Mouse (Mus musculus) MEL (cell line): Measurements from ENCODE around the gene Pknox2. TPM values are rescaled to one million over a fixed set of nuclear protein-coding genes. Genes with fewer than 3 reads are reported as not detected.

Source experiments
- DNase-seq: peaks from one replicate; pipeline ENCODE4 v3.0.0; 2011; ENCODE audit warnings: low read depth, low spot score
- H3K27ac ChIP-seq: 2 replicates; pipeline ENCODE4 v1.5.1; 2012; ENCODE audit warnings: low read depth, mild to moderate bottlenecking, control low read depth, low read length, moderate library complexity; ENCODE audit not compliant: control insufficient read depth
- H3K27me3 ChIP-seq, 2 experiments: fragments of 150-350 bp in 1 of 2; sonication (generic) in 1 of 2; 2 replicates each; pipeline ENCODE4 v1.6.1; 2012; ENCODE audit warnings: low read length in 2 of 2, mild to moderate bottlenecking in 2 of 2, improper control_type of control experiment in 1 of 2, moderate library complexity in 1 of 2; ENCODE audit not compliant: insufficient read depth in 2 of 2, control insufficient read depth in 1 of 2
- H3K36me3 ChIP-seq, 2 experiments: 2 replicates each; pipeline ENCODE4 v1.6.1; 2012 to 2014; ENCODE audit warnings: low read length in 2 of 2, improper control_type of control experiment in 1 of 2, inconsistent platforms in 1 of 2, mild to moderate bottlenecking in 1 of 2; ENCODE audit not compliant: insufficient read depth in 2 of 2, control insufficient read depth in 1 of 2
- H3K4me1 ChIP-seq, 2 experiments: fragments of 150-350 bp in 1 of 2; sonication (generic) in 1 of 2; 2 replicates each; pipeline ENCODE4 v1.6.1; 2012; ENCODE audit warnings: low read length in 2 of 2, improper control_type of control experiment in 1 of 2, mild to moderate bottlenecking in 1 of 2; ENCODE audit not compliant: insufficient read depth in 2 of 2, control insufficient read depth in 1 of 2
- H3K4me3 ChIP-seq, 2 experiments: fragments of 150-350 bp in 1 of 2; sonication (generic) in 1 of 2; 2 replicates each; pipeline ENCODE4 v1.5.1; 2012; ENCODE audit warnings: low read depth in 2 of 2, low read length in 2 of 2, mild to moderate bottlenecking in 2 of 2, moderate library complexity in 2 of 2, control low read depth in 1 of 2, improper control_type of control experiment in 1 of 2; ENCODE audit not compliant: control insufficient read depth in 1 of 2, insufficient read depth in 1 of 2
- H3K79me2 ChIP-seq: 2 replicates; pipeline ENCODE4 v1.6.1; 2012; ENCODE audit warnings: mild to moderate bottlenecking, low read length, moderate library complexity; ENCODE audit not compliant: control insufficient read depth, poor library complexity, insufficient read depth
- H3K9ac ChIP-seq: 2 replicates; pipeline ENCODE4 v1.6.1; 2012; ENCODE audit warnings: low read depth, mild to moderate bottlenecking, control low read depth, low read length, moderate library complexity; ENCODE audit not compliant: control insufficient read depth, poor library complexity, severe bottlenecking
- H3K9me3 ChIP-seq: fragments of 150-350 bp; sonication (generic); replicated peaks from 2 replicates; pipeline ENCODE4 v1.6.1; 2012; ENCODE audit warnings: mild to moderate bottlenecking, low read length, improper control_type of control experiment, moderate library complexity; ENCODE audit not compliant: insufficient read depth
- E2F4 ChIP-seq: IDR thresholded peaks from 2 replicates; pipeline ENCODE4 v1.6.1; 2011; ENCODE audit warnings: low read depth, low read length, improper control_type of control experiment, borderline replicate concordance
- ELF1 ChIP-seq: IDR thresholded peaks from 2 replicates; pipeline ENCODE4 v1.6.1; 2014; ENCODE audit warnings: low read depth, mild to moderate bottlenecking, inconsistent platforms, low read length, improper control_type of control experiment, moderate library complexity
- ETS1 ChIP-seq: IDR thresholded peaks from 2 replicates; pipeline ENCODE4 v1.6.1; 2012; ENCODE audit warnings: low read depth, mild to moderate bottlenecking, inconsistent platforms, low read length, improper control_type of control experiment, moderate library complexity
- GABPA ChIP-seq: IDR thresholded peaks from 2 replicates; pipeline ENCODE4 v1.6.1; 2012; ENCODE audit warnings: low read depth, mild to moderate bottlenecking, inconsistent platforms, low read length, improper control_type of control experiment, moderate library complexity
- GATA1 ChIP-seq: IDR thresholded peaks from 2 replicates; pipeline ENCODE4 v1.6.1; 2011; ENCODE audit warnings: low read depth, low read length, improper control_type of control experiment
- KAT2A ChIP-seq: conservative IDR thresholded peaks from 2 replicates; pipeline ENCODE4 v1.6.1; 2012; ENCODE audit warnings: low read depth, low read length, improper control_type of control experiment, inconsistent platforms
- MAFK ChIP-seq: IDR thresholded peaks from 2 replicates; pipeline ENCODE4 v1.6.1; 2011; ENCODE audit warnings: low read depth, mild to moderate bottlenecking, low read length, improper control_type of control experiment, borderline replicate concordance
- MEF2A ChIP-seq: IDR thresholded peaks from 2 replicates; pipeline ENCODE4 v1.6.1; 2014; ENCODE audit warnings: low read depth, mild to moderate bottlenecking, inconsistent platforms, low read length, improper control_type of control experiment; ENCODE audit not compliant: poor library complexity, insufficient replicate concordance, severe bottlenecking; ENCODE audit errors: extremely low read depth
- MXI1 ChIP-seq: IDR thresholded peaks from 2 replicates; pipeline ENCODE4 v1.6.1; 2011; ENCODE audit warnings: mild to moderate bottlenecking, low read depth, low read length, improper control_type of control experiment
- MYC ChIP-seq: IDR thresholded peaks from 2 replicates; pipeline ENCODE4 v1.6.1; 2011; ENCODE audit warnings: low read depth, mild to moderate bottlenecking, low read length, improper control_type of control experiment, moderate library complexity
- NELFE ChIP-seq: IDR thresholded peaks from 2 replicates; pipeline ENCODE4 v1.6.1; 2011; ENCODE audit warnings: low read depth, low read length, improper control_type of control experiment
- POLR2A ChIP-seq, 2 experiments: IDR thresholded peaks; 2 replicates each; pipeline ENCODE4 v1.6.1; 2011 to 2012; ENCODE audit warnings: low read length in 2 of 2, mild to moderate bottlenecking in 2 of 2, control low read depth in 1 of 2, improper control_type of control experiment in 1 of 2, low read depth in 1 of 2, moderate library complexity in 1 of 2; ENCODE audit not compliant: control insufficient read depth in 1 of 2, insufficient read depth in 1 of 2, poor library complexity in 1 of 2
- POLR2AphosphoS2 ChIP-seq: IDR thresholded peaks from 2 replicates; pipeline ENCODE4 v1.6.1; 2011; ENCODE audit warnings: low read length, improper control_type of control experiment
- POLR2AphosphoS5 ChIP-seq: IDR thresholded peaks from 2 replicates; pipeline ENCODE4 v1.6.1; 2012; ENCODE audit warnings: low read depth, borderline replicate concordance, mild to moderate bottlenecking, inconsistent platforms, low read length, moderate library complexity, mixed read lengths
- RAD21 ChIP-seq: IDR thresholded peaks from 2 replicates; pipeline ENCODE4 v1.6.1; 2011; ENCODE audit warnings: mild to moderate bottlenecking, low read depth, low read length, improper control_type of control experiment
- SIN3A ChIP-seq: IDR thresholded peaks from 2 replicates; pipeline ENCODE4 v1.6.1; 2012; ENCODE audit warnings: low read length, improper control_type of control experiment, inconsistent platforms
- TBP ChIP-seq: IDR thresholded peaks from 2 replicates; pipeline ENCODE4 v1.8.0; 2011; ENCODE audit warnings: low read depth, low read length, improper control_type of control experiment
- TCF12 ChIP-seq: IDR thresholded peaks from 2 replicates; pipeline ENCODE4 v1.6.1; 2014; ENCODE audit warnings: low read depth, mild to moderate bottlenecking, inconsistent platforms, low read length, improper control_type of control experiment, moderate library complexity
- ZMIZ1 ChIP-seq: IDR thresholded peaks from 2 replicates; pipeline ENCODE4 v1.6.1; 2012; ENCODE audit warnings: low read depth, mild to moderate bottlenecking, inconsistent platforms, low read length, improper control_type of control experiment, moderate library complexity
- ZNF384 ChIP-seq: IDR thresholded peaks from 2 replicates; pipeline ENCODE4 v1.6.1; 2012; ENCODE audit warnings: low read depth, mild to moderate bottlenecking, inconsistent platforms, low read length, improper control_type of control experiment
- polyA plus RNA-seq, 2 experiments: library from polyadenylated mRNA; stranded (reverse) in 1 of 2; unstranded in 1 of 2; fragments of >175 nt in 1 of 2; fragments of >200 nt in 1 of 2; gene quantifications; 2 replicates each; pipeline versions ENCODE4 v1.2.1 to v1.2.4; 2012; ENCODE audit warnings: low replicate concordance in 2 of 2, low read depth in 1 of 2; ENCODE audit not compliant: insufficient read length in 2 of 2, insufficient read depth in 1 of 2, missing spikeins in 1 of 2
- total RNA-seq: library from RNA; depleted of rRNA; stranded (reverse); fragments of 300-350 nt; gene quantifications from 2 replicates; pipeline ENCODE4 v1.2.3, GENCODE M21; 2012

The Pknox2 gene
- total and polyA plus RNA-seq, 3 experiments: not detected

- DNase-seq: no peak
- Histone ChIP-seq H3K36me3 (no peaks in the 10 kb centered on the region), H3K9ac (no peak overlapping the region), H3K9me3 (no peaks in the 10 kb centered on the region), H3K4me1 (no peaks in the 10 kb centered on the region), H3K79me2 (no peaks in the 10 kb centered on the region), H3K4me3 (no peak overlapping the region), H3K27me3 (peaks cover 0 to 4% of the 10 kb centered on the region in 2 experiments; a peak in 3 of 4 replicates), H3K27ac (no peak overlapping the region)
- no peak for TF ChIP-seq MEF2A
- TF ChIP-seq ETS1: no peak
- TF ChIP-seq SIN3A: no peak
- no peak for TF ChIP-seq TCF12
- TF ChIP-seq GATA1: no peak
- TF ChIP-seq GABPA: no peak
- TF ChIP-seq ELF1: no peak
- no peak for TF ChIP-seq MYC
- no peak for TF ChIP-seq POLR2AphosphoS5
- no peak for TF ChIP-seq MXI1
- TF ChIP-seq MAFK: no peak
- no peak for TF ChIP-seq ZMIZ1
Observed at GRCm38 (mm10) chr9:37101059-37101940, 45.9 kb downstream of the Pknox2 start.

GRCm38 (mm10) chr9:37099595-37099994 lies 47.6 kb downstream of the Pknox2 start:
- H3K79me2 ChIP-seq: no peaks in the 10 kb centered on the region
- H3K4me1 ChIP-seq: no peaks in the 10 kb centered on the region
- peaks cover 0 to 10% of the 10 kb centered on the region in 2 experiments; a peak in 3 of 4 replicates for H3K27me3 ChIP-seq
- no peaks in the 10 kb centered on the region for H3K9me3 ChIP-seq
- H3K4me3 ChIP-seq: no peak overlapping the region
- H3K9ac ChIP-seq: no peak overlapping the region
- H3K36me3 ChIP-seq: no peaks in the 10 kb centered on the region
- TF ChIP-seq ELF1 (no peak), POLR2A (IDR thresholded peaks at IDR 0.05; ENCODE audit: control insufficient read depth in 1 of 2, insufficient read depth in 1 of 2, low read depth in 1 of 2, low read length in 2 of 2, poor library complexity in 1 of 2) (no peak), TBP (no peak), E2F4 (no peak), NELFE (no peak), POLR2AphosphoS2 (no peak), POLR2AphosphoS5 (no peak), ZNF384 (no peak), KAT2A (no peak), MXI1 (no peak), RAD21 (no peak), ZMIZ1 (no peak), GABPA (no peak)
- H3K27ac ChIP-seq: no peak overlapping the region
- no peak for DNase-seq
